Mouse (Mus musculus) gastrocnemius, postnatal 14 days (tissue): ENCODE measurements around the gene Gbp4. TPM values are rescaled to one million over a fixed set of nuclear protein-coding genes. Genes with fewer than 3 reads are reported as not detected.

Experiments
- total RNA-seq, 2 experiments: library from RNA; stranded (reverse); gene quantifications; 2 replicates each; pipeline ENCODE4 v1.2.3; 2021

Gene Gbp4
- total RNA-seq, 2 experiments from 2014 or later = 1.3 to 1.8 TPM

Other genes with a start within 250 kb of the Gbp4 start
- under 1 TPM; 0.20 to 0.37 TPM for gene Abcg3, start 156.9 kb downstream of the Gbp4 start, total RNA-seq
- 1 to 10 TPM; 3.7 to 4.0 TPM for gene Gbp9, start within 50 bp of the Gbp4 start, total RNA-seq
- gene Gbp8, start within 50 bp of the Gbp4 start, total RNA-seq = not detected
- under 1 TPM; 0.10 to 0.64 TPM for gene Gbp10, start 99.9 kb upstream of the Gbp4 start, total RNA-seq
- gene Gm43302, start 154.1 kb upstream of the Gbp4 start, total RNA-seq = not detected
- 1 to 10 TPM in 1 of 2 experiments, under 1 TPM in 1; 0.70 to 1.0 TPM for gene Gbp6, start 154.1 kb upstream of the Gbp4 start, total RNA-seq